Mouse (Mus musculus): ENCODE results near the gene Lrrc75a. TPM values are rescaled to one million over a fixed set of nuclear protein-coding genes. Genes with fewer than 3 reads are reported as not detected.
A peak's percentile ranks its signal among the peaks of the same experiment; 100 is the strongest.

Gene Lrrc75a
- polyA plus RNA-seq, 1 experiment, result 6.9 TPM

DNA sequence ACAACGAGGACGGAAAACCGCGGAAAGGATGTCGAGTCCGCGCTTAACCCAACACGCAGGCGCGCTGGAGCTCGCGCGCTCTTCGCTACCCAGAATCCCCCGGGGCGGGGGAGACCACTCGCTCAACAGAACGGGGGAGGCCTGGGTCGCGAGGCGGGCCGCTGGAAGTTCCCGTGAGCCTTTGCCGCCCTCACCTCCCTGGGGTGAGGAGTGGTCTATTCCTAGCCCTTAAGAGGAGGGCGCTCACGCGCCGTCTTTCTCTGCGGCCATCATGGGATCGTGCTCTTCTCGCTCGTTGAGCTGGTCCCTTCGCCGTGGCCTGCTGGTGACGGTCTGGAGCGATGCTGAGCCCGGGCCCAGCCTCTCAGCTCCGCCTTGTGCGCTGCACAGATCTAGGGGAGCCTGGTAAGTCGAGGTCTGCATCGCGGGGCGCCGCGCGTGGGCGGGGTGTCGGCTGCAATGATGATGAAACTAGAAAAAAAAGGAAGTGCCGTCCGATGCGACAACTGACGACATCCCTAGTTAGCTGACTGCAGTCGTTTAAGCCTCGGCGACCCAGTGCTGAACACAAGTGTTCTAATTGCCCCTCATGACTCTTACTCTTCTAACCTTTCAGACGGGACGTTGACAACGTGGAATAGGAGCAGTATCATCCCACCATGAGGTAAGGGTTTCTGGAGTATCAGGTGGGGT is 45.6 kb downstream of the Lrrc75a start:
- Histone ChIP-seq H3K36me3 (ENCODE audit: control insufficient read depth, insufficient read depth, low read length) (peaks cover 38% of the 10 kb centered on the region), H3K4me1 (replicated peaks; ENCODE audit: control insufficient read depth, insufficient read depth, low read length) (peaks cover 13% of the 10 kb centered on the region), H3K4me3 (ENCODE audit: control insufficient read depth, insufficient read depth, low read length) (peak overlapping the region; percentile 66), H3K27ac (ENCODE audit: control insufficient read depth, insufficient read depth, low read length) (peak overlapping the region; percentile 62), H3K27me3 (ENCODE audit: control insufficient read depth, insufficient read depth, low read length) (no peaks in the 10 kb centered on the region)
- peak; percentile 99 for DNase-seq
- TF ChIP-seq POLR2A (IDR thresholded peaks at IDR 0.05; ENCODE audit: control insufficient read depth, extremely low read depth, insufficient read depth, low read length, poor library complexity) (peak; percentile 100), CTCF (IDR thresholded peaks at IDR 0.05; ENCODE audit: borderline replicate concordance, control insufficient read depth, extremely low read depth, insufficient read depth, low read length, poor library complexity) (peak; percentile 70; the same call in 1 of the 2 replicates)
- under 1% methylated on average over 58 of the region's 58 CpGs for WGBS

DNA sequence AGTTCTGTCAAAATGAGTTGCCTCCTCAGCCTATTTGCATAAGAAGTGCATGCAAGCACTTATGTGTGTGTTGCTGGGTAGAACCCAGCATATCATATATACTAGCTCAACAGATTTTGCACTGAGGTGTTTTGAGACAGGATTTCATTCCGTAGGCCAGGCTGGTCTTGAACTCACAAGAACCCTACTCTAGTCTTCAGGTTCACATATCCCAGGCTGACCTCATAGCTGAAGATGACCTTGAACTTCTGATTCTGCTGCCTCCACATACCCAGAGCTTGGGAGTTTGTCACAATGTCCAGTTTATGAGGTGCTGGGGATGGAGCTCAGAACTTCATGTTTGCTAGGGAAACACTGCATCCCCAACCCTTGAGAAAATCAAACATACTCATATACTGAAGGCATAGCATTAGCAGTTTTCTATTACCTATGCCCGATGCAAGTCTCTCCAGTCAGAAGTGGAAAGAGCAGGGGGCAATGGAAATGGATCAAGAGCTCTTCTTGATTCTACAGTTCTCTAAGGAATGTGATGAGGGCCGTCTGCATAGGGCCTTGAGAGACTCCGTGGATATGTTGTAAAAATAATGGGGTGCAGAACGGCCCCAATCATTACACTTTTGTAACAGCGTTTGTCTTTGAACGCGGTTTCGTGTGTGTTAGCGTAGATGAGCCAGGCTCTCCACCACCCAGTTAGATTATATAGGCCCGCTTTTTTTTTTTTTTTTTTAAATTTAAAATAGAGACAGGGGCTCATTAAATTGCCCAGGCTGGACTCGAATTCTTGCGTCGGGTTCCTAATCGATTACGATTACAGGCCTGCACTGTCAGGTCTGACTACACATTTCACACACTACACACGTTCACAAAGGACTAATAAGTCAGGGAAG is 46.3 kb downstream of the Lrrc75a start:
- Histone ChIP-seq H3K4me1 (replicated peaks; ENCODE audit: control insufficient read depth, insufficient read depth, low read length) (peaks cover 13% of the 10 kb centered on the region), H3K27me3 (ENCODE audit: control insufficient read depth, insufficient read depth, low read length) (no peaks in the 10 kb centered on the region), H3K36me3 (ENCODE audit: control insufficient read depth, insufficient read depth, low read length) (peaks cover 34% of the 10 kb centered on the region), H3K4me3 (ENCODE audit: control insufficient read depth, insufficient read depth, low read length) (peak overlapping the region; percentile 18), H3K27ac (ENCODE audit: control insufficient read depth, insufficient read depth, low read length) (no peak overlapping the region)
- 17% methylated on average over 17 of the region's 17 CpGs for WGBS
- TF ChIP-seq CTCF (IDR thresholded peaks at IDR 0.05; ENCODE audit: borderline replicate concordance, control insufficient read depth, extremely low read depth, insufficient read depth, low read length, poor library complexity) (no peak), POLR2A (IDR thresholded peaks at IDR 0.05; ENCODE audit: control insufficient read depth, extremely low read depth, insufficient read depth, low read length, poor library complexity) (no peak)
- DNase-seq, result no peak

DNA sequence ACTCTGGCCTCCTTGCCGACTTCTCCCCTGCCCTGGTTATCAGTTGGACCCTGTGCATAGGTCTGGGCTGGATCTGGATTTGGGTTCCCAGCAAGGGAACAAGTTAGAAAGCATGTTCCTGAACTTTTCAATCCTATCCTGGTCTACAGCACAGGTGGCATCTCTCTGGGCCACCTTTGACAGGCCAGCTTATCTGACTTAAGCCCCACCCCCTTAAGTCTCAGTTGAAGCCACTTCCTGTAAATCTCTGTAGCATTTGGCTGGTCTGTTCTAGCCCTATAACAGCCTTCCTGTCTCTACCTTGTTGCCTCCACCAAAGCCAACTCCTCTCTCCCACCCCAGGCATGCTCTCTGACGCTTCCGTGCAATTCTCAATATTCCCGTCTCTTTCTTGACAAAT is 49.8 kb downstream of the Lrrc75a start:
- no peak overlapping the region for H3K27ac ChIP-seq (ENCODE audit: control insufficient read depth, insufficient read depth, low read length)
- no peak for DNase-seq
- H3K4me1 ChIP-seq (replicated peaks; ENCODE audit: control insufficient read depth, insufficient read depth, low read length), result peaks cover 11% of the 10 kb centered on the region
- no peak overlapping the region for H3K4me3 ChIP-seq (ENCODE audit: control insufficient read depth, insufficient read depth, low read length)
- no peaks in the 10 kb centered on the region for H3K27me3 ChIP-seq (ENCODE audit: control insufficient read depth, insufficient read depth, low read length)
- WGBS, result 87% methylated on average over 4 of the region's 4 CpGs
- TF ChIP-seq POLR2A (IDR thresholded peaks at IDR 0.05; ENCODE audit: control insufficient read depth, extremely low read depth, insufficient read depth, low read length, poor library complexity) (no peak), CTCF (IDR thresholded peaks at IDR 0.05; ENCODE audit: borderline replicate concordance, control insufficient read depth, extremely low read depth, insufficient read depth, low read length, poor library complexity) (no peak)
- H3K36me3 ChIP-seq (ENCODE audit: control insufficient read depth, insufficient read depth, low read length), result peaks cover 13% of the 10 kb centered on the region

DNA sequence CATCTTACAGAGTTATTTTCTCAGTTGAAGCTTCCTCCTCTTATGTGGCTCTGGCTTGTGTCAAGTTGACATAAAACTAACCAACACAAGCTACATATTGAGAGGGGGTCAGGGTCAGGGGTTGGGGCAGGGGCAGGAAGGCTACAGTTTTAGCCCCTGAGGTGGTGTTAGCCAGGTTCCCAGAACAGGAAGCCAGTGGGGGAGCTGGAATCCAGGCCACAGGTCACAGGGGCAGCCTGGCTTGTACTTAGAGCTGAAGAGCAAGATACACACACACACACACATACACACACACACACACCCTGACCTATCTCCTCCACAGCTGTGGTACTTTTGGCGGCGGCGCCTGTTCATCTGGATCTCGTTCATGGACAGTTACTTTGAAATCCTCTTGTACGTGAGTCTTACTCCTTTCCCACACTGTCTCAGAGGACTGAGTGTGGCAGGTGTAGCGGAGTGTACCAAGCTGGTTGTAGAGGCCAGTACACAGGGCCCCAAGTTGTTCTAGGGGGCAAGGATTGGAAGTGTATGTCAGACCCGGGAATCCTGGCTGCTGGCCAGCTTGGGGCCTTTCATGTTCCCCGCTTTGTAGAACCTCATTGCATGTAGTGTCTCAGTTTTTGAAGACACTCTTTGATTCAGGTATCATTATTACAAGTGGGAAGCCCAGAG is 56.3 kb downstream of the Lrrc75a start:
- peaks cover 60% of the 10 kb centered on the region for H3K36me3 ChIP-seq (ENCODE audit: control insufficient read depth, insufficient read depth, low read length)
- no peak overlapping the region for H3K4me3 ChIP-seq (ENCODE audit: control insufficient read depth, insufficient read depth, low read length)
- no peaks in the 10 kb centered on the region for H3K4me1 ChIP-seq (replicated peaks; ENCODE audit: control insufficient read depth, insufficient read depth, low read length)
- TF ChIP-seq CTCF (IDR thresholded peaks at IDR 0.05; ENCODE audit: borderline replicate concordance, control insufficient read depth, extremely low read depth, insufficient read depth, low read length, poor library complexity) (no peak), POLR2A (IDR thresholded peaks at IDR 0.05; ENCODE audit: control insufficient read depth, extremely low read depth, insufficient read depth, low read length, poor library complexity) (no peak)
- 93% methylated on average over 8 of the region's 8 CpGs for WGBS
- no peak for DNase-seq
- H3K27ac ChIP-seq (ENCODE audit: control insufficient read depth, insufficient read depth, low read length), result no peak overlapping the region
- H3K27me3 ChIP-seq (ENCODE audit: control insufficient read depth, insufficient read depth, low read length), result no peaks in the 10 kb centered on the region

DNA sequence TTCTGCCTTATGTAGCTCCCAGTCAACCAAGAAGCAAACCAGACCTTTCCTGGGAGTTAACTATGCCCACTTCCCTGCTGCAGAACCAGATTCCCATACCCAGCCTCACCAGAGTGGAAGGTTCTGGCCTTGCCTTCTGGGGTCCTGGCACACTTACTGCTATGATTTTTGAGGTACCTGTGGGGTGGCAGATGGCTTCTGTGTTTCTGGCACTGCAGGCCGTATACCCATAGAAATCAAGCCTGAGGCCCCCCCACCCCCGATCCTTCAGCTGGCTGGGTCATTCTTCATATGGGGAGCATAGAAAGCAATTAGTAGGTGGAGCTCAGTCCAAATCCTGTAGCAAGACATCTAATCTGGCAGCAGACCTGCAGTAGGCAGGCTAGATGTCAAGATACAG is 57.3 kb downstream of the Lrrc75a start:
- peaks cover 68% of the 10 kb centered on the region for H3K36me3 ChIP-seq (ENCODE audit: control insufficient read depth, insufficient read depth, low read length)
- 99% methylated on average over 2 of the region's 2 CpGs for WGBS
- no peaks in the 10 kb centered on the region for H3K4me1 ChIP-seq (replicated peaks; ENCODE audit: control insufficient read depth, insufficient read depth, low read length)
- TF ChIP-seq POLR2A (IDR thresholded peaks at IDR 0.05; ENCODE audit: control insufficient read depth, extremely low read depth, insufficient read depth, low read length, poor library complexity) (no peak), CTCF (IDR thresholded peaks at IDR 0.05; ENCODE audit: borderline replicate concordance, control insufficient read depth, extremely low read depth, insufficient read depth, low read length, poor library complexity) (no peak)
- no peak overlapping the region for H3K4me3 ChIP-seq (ENCODE audit: control insufficient read depth, insufficient read depth, low read length)
- DNase-seq, result no peak
- H3K27me3 ChIP-seq (ENCODE audit: control insufficient read depth, insufficient read depth, low read length), result no peaks in the 10 kb centered on the region
- no peak overlapping the region for H3K27ac ChIP-seq (ENCODE audit: control insufficient read depth, insufficient read depth, low read length)

DNA sequence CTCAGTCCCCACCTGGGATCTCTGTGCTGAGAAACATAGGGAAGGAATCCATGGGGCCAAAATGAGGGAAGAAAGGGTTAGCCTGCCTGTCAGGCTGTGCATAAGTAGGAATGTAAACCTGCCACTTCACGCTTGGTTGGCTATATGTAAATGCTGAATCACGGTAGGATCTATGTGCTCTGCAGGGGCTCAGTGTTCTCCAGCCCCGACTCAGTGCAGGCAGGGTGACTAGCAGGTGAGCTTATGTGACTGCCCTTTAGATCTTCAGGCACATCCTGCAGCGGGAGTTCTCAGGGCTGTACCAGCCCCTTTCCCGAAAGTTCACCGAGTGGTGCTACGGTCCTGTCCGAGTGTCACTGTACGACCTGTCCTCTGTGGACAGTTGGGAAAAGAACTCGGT is 58.9 kb downstream of the Lrrc75a start:
- Histone ChIP-seq H3K4me3 (ENCODE audit: control insufficient read depth, insufficient read depth, low read length) (no peak overlapping the region), H3K36me3 (ENCODE audit: control insufficient read depth, insufficient read depth, low read length) (peaks cover 78% of the 10 kb centered on the region), H3K27me3 (ENCODE audit: control insufficient read depth, insufficient read depth, low read length) (no peaks in the 10 kb centered on the region), H3K4me1 (replicated peaks; ENCODE audit: control insufficient read depth, insufficient read depth, low read length) (no peaks in the 10 kb centered on the region), H3K27ac (ENCODE audit: control insufficient read depth, insufficient read depth, low read length) (no peak overlapping the region)
- no peak for TF ChIP-seq POLR2A (IDR thresholded peaks at IDR 0.05; ENCODE audit: control insufficient read depth, extremely low read depth, insufficient read depth, low read length, poor library complexity)
- TF ChIP-seq CTCF (IDR thresholded peaks at IDR 0.05; ENCODE audit: borderline replicate concordance, control insufficient read depth, extremely low read depth, insufficient read depth, low read length, poor library complexity), result no peak
- 97% methylated on average over 10 of the region's 10 CpGs for WGBS
- DNase-seq, result no peak
